Mouse (Mus musculus): ENCODE data around the gene Gatad2a.

- no peak for TF ChIP-seq CTCF (IDR thresholded peaks at IDR 0.05; ENCODE audit: low read depth)
- no peak for TF ChIP-seq EP300 (IDR thresholded peaks at IDR 0.05; ENCODE audit: low read depth)
These were observed 89.1 kb downstream of the Gatad2a start for GRCm38 (mm10) chr8:69907106-69907505.
